Mouse (Mus musculus): ENCODE measurements at regions not wholly inside any gene's neighbourhood (a gene's known extent, or its start where the extent isn't known, plus 50 kb on each side); places are given as distances from the start of the nearest gene placed in this dataset.
"Not testable (repeated sequence)": the region's sequence is repeated elsewhere in the genome, so short reads cannot be mapped to it uniquely, and the experiment has no call there.

DNA sequence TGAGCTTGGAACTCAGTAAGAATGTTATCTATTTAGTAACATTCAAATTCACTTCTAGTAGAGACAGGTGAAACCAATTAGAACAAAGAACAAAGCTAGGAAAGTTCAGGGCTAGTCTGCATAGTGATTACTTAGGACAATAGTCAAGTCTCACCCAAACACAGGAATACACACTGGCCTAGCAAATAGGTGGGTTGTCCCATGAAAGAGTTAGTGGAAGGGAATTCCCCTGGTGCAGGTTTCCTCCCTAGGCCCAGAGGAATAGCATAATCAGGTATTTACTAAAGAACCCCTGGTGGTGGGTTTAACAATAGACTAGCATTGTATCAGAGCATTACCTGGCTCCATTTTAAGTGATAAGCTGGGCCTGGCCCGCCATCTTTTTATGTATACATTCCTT, 825.4 kb upstream of the Frg1 start:
- H3K4me1 ChIP-seq (replicated peaks); H3K27me3 ChIP-seq (replicated peaks); H3K27ac ChIP-seq (ENCODE audit: poor library complexity, severe bottlenecking); H3K9ac ChIP-seq; H3K4me3 ChIP-seq; H3K9me3 ChIP-seq (replicated peaks); H3K4me2 ChIP-seq; ATAC-seq (ENCODE audit: insufficient number of reproducible peaks, low FRiP score); H3K36me3 ChIP-seq: not testable (repeated sequence)
- WGBS = 64% methylated on average over 1 of the region's 1 CpGs

DNA sequence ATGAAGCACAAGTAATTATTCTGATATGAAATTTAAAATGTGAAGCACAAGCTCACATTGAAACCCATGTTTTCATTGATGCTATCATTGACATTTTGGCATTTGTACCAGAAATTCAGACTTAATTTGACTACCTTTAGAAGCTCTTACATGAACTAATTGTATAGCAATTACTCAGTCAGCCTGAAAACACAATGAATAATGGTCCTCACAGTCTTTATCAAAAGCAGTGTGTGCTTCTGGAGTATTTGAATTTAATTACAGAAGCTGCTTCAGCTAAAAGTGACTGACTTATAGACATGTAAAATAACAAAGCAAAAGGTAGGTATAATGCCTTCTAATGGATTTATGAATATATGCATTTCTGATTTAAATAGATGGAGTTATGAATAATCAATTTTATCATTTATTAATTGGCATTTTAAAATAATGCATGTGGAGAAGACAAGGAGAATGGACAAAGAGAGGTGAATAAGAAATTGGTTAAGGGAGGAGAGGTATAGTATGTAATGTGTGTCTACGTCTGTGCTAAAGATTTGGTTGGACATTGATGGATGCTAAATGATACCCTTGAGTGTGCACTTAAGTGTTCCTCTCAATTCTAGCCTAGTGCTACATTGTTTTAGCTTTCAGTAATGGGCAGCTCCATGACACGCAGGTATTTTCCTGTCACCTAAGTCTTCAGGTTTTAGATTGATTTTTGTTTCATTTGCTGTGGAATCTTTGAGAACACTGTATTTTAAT, 803.2 kb upstream of the Frg1 start:
- ATAC-seq (ENCODE audit: insufficient number of reproducible peaks, low FRiP score) = no peak
- Histone ChIP-seq H3K4me2 (no peak overlapping the region), H3K27me3 (replicated peaks) (no peaks in the 10 kb centered on the region), H3K9ac (no peak overlapping the region), H3K4me3 (no peak overlapping the region), H3K4me1 (replicated peaks) (no peaks in the 10 kb centered on the region), H3K36me3 (no peaks in the 10 kb centered on the region), H3K9me3 (replicated peaks) (no peaks in the 10 kb centered on the region), H3K27ac (ENCODE audit: poor library complexity, severe bottlenecking) (no peak overlapping the region)
- 71% methylated on average over 2 of the region's 2 CpGs for WGBS

GRCm38 (mm10) chr8:42210943-42211342, 794.1 kb upstream of the Frg1 start:
- Histone ChIP-seq H3K4me1 (replicated peaks) (no peaks in the 10 kb centered on the region), H3K4me3 (no peak overlapping the region), H3K27ac (ENCODE audit: poor library complexity, severe bottlenecking) (no peak overlapping the region), H3K27me3 (replicated peaks) (no peaks in the 10 kb centered on the region), H3K9me3 (replicated peaks) (no peaks in the 10 kb centered on the region), H3K4me2 (no peak overlapping the region), H3K9ac (no peak overlapping the region), H3K36me3 (no peaks in the 10 kb centered on the region)
- 54% methylated on average over 2 of the region's 2 CpGs for WGBS
- no peak for ATAC-seq (ENCODE audit: insufficient number of reproducible peaks, low FRiP score)

- no peaks in the 10 kb centered on the region for H3K4me1 ChIP-seq (replicated peaks)
- H3K4me2 ChIP-seq = no peak overlapping the region
- no peaks in the 10 kb centered on the region for H3K27me3 ChIP-seq (replicated peaks)
- no peak overlapping the region for H3K4me3 ChIP-seq
- H3K9me3 ChIP-seq (replicated peaks) = no peaks in the 10 kb centered on the region
- no peak overlapping the region for H3K27ac ChIP-seq (ENCODE audit: poor library complexity, severe bottlenecking)
- no peak for ATAC-seq (ENCODE audit: insufficient number of reproducible peaks, low FRiP score)
- H3K36me3 ChIP-seq = no peaks in the 10 kb centered on the region
- H3K9ac ChIP-seq = no peak overlapping the region
These were observed 793.1 kb upstream of the Frg1 start for GRCm38 (mm10) chr8:42209989-42210388.

DNA sequence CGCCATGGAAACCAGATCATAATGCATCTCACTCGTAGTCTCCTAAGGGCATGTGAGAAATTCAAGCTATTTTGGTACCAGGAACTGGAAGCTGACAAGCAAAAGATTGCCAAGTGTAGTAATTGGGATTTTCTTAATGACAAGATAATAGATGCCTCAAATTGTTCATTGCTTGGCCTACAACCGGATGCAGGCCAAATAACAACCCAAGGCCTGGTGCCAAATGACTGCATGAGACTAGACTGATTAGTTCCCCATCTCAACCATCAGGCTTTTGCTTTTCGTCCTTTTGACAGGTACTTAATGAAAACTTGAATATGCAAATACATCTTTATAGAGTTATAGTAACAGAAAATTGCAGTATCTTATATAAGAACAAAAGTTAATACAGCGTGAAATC, 780.4 kb upstream of the Frg1 start:
- 68% methylated on average over 5 of the region's 5 CpGs for WGBS
- Histone ChIP-seq H3K27ac (ENCODE audit: poor library complexity, severe bottlenecking) (no peak overlapping the region), H3K36me3 (no peaks in the 10 kb centered on the region), H3K9me3 (replicated peaks) (no peaks in the 10 kb centered on the region), H3K4me3 (no peak overlapping the region), H3K27me3 (replicated peaks) (no peaks in the 10 kb centered on the region), H3K4me2 (no peak overlapping the region), H3K9ac (no peak overlapping the region), H3K4me1 (replicated peaks) (no peaks in the 10 kb centered on the region)
- ATAC-seq (ENCODE audit: insufficient number of reproducible peaks, low FRiP score) = no peak

- H3K9ac ChIP-seq = no peak overlapping the region
- no peak overlapping the region for H3K4me3 ChIP-seq
- no peak overlapping the region for H3K4me2 ChIP-seq
- H3K9me3 ChIP-seq (replicated peaks) = no peaks in the 10 kb centered on the region
- no peaks in the 10 kb centered on the region for H3K36me3 ChIP-seq
- no peak overlapping the region for H3K27ac ChIP-seq (ENCODE audit: poor library complexity, severe bottlenecking)
- no peak for ATAC-seq (ENCODE audit: insufficient number of reproducible peaks, low FRiP score)
- no peaks in the 10 kb centered on the region for H3K4me1 ChIP-seq (replicated peaks)
- H3K27me3 ChIP-seq (replicated peaks) = no peaks in the 10 kb centered on the region
- 81% methylated on average over 1 of the region's 1 CpGs for WGBS
These were observed 777.2 kb upstream of the Frg1 start for GRCm38 (mm10) chr8:42193902-42194550.

GRCm38 (mm10) chr8:42187083-42187482, 770.2 kb upstream of the Frg1 start:
- WGBS = 92% methylated on average over 1 of the region's 1 CpGs
- ATAC-seq (ENCODE audit: insufficient number of reproducible peaks, low FRiP score) = no peak
- no peaks in the 10 kb centered on the region for H3K36me3 ChIP-seq
- no peak overlapping the region for H3K4me2 ChIP-seq
- no peak overlapping the region for H3K4me3 ChIP-seq
- H3K27ac ChIP-seq (ENCODE audit: poor library complexity, severe bottlenecking) = no peak overlapping the region
- H3K9ac ChIP-seq = no peak overlapping the region
- H3K27me3 ChIP-seq (replicated peaks) = no peaks in the 10 kb centered on the region
- no peaks in the 10 kb centered on the region for H3K9me3 ChIP-seq (replicated peaks)
- H3K4me1 ChIP-seq (replicated peaks) = no peaks in the 10 kb centered on the region

GRCm38 (mm10) chr8:42183288-42183878, 766.5 kb upstream of the Frg1 start:
- Histone ChIP-seq H3K36me3 (no peaks in the 10 kb centered on the region), H3K4me1 (replicated peaks) (no peaks in the 10 kb centered on the region), H3K4me2 (no peak overlapping the region), H3K9me3 (replicated peaks) (no peaks in the 10 kb centered on the region), H3K27ac (ENCODE audit: poor library complexity, severe bottlenecking) (no peak overlapping the region), H3K4me3 (no peak overlapping the region), H3K27me3 (replicated peaks) (no peaks in the 10 kb centered on the region), H3K9ac (no peak overlapping the region)
- 68% methylated on average over 4 of the region's 4 CpGs for WGBS
- no peak for ATAC-seq (ENCODE audit: insufficient number of reproducible peaks, low FRiP score)

- Histone ChIP-seq H3K27ac (ENCODE audit: poor library complexity, severe bottlenecking) (no peak overlapping the region), H3K4me3 (no peak overlapping the region), H3K27me3 (replicated peaks) (no peaks in the 10 kb centered on the region), H3K9me3 (replicated peaks) (no peaks in the 10 kb centered on the region), H3K9ac (no peak overlapping the region), H3K4me2 (no peak overlapping the region), H3K36me3 (no peaks in the 10 kb centered on the region), H3K4me1 (replicated peaks) (no peaks in the 10 kb centered on the region)
- no peak for ATAC-seq (ENCODE audit: insufficient number of reproducible peaks, low FRiP score)
- 79% methylated on average over 2 of the region's 2 CpGs for WGBS
These were observed 745.6 kb upstream of the Frg1 start for GRCm38 (mm10) chr8:42162441-42162840.

DNA sequence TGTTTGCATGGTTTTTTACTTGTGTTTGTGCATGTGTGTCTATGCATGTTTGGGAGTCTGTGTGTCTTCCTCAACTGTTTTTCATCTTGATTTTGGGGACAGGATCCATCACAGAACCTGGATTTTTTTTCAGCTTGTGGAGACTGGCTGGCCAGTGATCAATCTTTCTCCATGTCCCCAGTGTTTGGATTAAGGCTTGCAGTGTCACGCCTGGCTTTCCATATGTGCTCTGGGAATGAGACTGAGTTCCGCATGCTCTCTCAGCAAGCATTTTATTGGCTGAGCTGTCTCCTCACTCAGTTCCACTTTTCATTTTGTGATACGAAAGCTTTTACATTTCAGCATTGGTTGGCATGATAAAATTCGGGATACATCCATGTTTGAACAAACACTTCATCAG, 740.1 kb upstream of the Frg1 start:
- H3K36me3 ChIP-seq = no peaks in the 10 kb centered on the region
- H3K27me3 ChIP-seq (replicated peaks) = no peaks in the 10 kb centered on the region
- no peak overlapping the region for H3K27ac ChIP-seq (ENCODE audit: poor library complexity, severe bottlenecking)
- no peak overlapping the region for H3K4me2 ChIP-seq
- ATAC-seq (ENCODE audit: insufficient number of reproducible peaks, low FRiP score) = no peak
- no peak overlapping the region for H3K4me3 ChIP-seq
- 69% methylated on average over 4 of the region's 4 CpGs for WGBS
- no peak overlapping the region for H3K9ac ChIP-seq
- H3K9me3 ChIP-seq (replicated peaks) = no peaks in the 10 kb centered on the region
- H3K4me1 ChIP-seq (replicated peaks) = no peaks in the 10 kb centered on the region

DNA sequence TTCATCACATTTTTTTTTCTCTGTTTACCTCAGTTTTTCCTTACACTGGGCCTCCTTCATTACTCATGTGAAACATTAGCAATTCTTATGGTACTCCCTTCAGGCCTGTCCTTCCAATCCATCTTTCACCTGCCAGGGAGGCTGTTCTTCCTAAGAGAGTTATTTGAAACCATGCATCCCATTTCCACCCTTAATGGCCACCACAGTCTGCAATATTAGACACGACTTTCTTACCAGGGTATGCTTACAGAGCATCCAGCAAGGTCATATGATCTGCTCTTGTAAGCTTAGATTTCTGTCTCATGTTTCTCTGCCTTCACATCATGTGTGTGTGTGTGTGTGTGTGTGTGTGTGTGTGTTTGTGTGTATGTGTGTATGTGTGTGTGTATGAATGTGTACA, 739.7 kb upstream of the Frg1 start:
- 49% methylated on average over 1 of the region's 1 CpGs for WGBS
- Histone ChIP-seq H3K27me3 (replicated peaks) (no peaks in the 10 kb centered on the region), H3K36me3 (no peaks in the 10 kb centered on the region), H3K4me1 (replicated peaks) (no peaks in the 10 kb centered on the region), H3K27ac (ENCODE audit: poor library complexity, severe bottlenecking) (no peak overlapping the region), H3K9ac (no peak overlapping the region), H3K9me3 (replicated peaks) (no peaks in the 10 kb centered on the region), H3K4me2 (no peak overlapping the region), H3K4me3 (no peak overlapping the region)
- no peak for ATAC-seq (ENCODE audit: insufficient number of reproducible peaks, low FRiP score)
